Comparison of ENCODE assay signal across 11 mouse cellular contexts in genomic region chr15:96830578-96830977, GRCm38 (mm10).
A peak's percentile ranks its signal among the peaks of the same experiment; 100 is the strongest.
DNase-seq lines count a peak whose midpoint lies in the region; ATAC-seq and TF ChIP-seq lines count a peak whose summit lies in the region.
"Had no signal": no experiment of that assay in that cellular context is flagged by ENCODE, and none has a peak within 500 bp of the region (broad histone marks: within the 10 kb centered on the region; RNA-seq: fewer than 3 reads in every experiment).

No protein-coding gene starts in this region.

- no peak for TF ChIP-seq EP300 in heart, postnatal 0 days (IDR thresholded peaks at IDR 0.05; ENCODE audit: low read depth)

- no peak overlapping the region for H3K9ac ChIP-seq in heart, postnatal 0 days (replicated peaks; ENCODE audit: low read depth, low read length)
- no peak overlapping the region for H3K9ac ChIP-seq in limb, embryonic 14.5 days (ENCODE audit: low read depth, low read length, severe bottlenecking)
- H3K9ac ChIP-seq in midbrain, embryonic 11.5 days (ENCODE audit: low read length): no peak overlapping the region
- no peak overlapping the region for H3K9ac ChIP-seq in kidney, embryonic 15.5 days

- H3K4me1 ChIP-seq in heart, postnatal 0 days (ENCODE audit: control insufficient read depth, insufficient read depth): peaks cover 3% of the 10 kb centered on the region; the same call in 1 of the 2 replicates
- H3K4me1 ChIP-seq in limb, embryonic 14.5 days (ENCODE audit: control insufficient read depth, insufficient read depth, low read length): no peaks in the 10 kb centered on the region; the same call in 1 of the 2 replicates
- no peaks in the 10 kb centered on the region for H3K4me1 ChIP-seq in midbrain, embryonic 11.5 days (ENCODE audit: control insufficient read depth, insufficient read depth, low read length)
- 0 out of 2 replicates have a peak, but pooled peaks cover 2% of the 10 kb centered on the region for H3K4me1 ChIP-seq in kidney, embryonic 15.5 days

- DNase-seq in heart, postnatal 0 days (ENCODE audit: low spot score): no peak
- no peak for DNase-seq in heart, adult 18-20 months
- DNase-seq in lung, postnatal 10 days: peak; percentile 57
- DNase-seq in lung, postnatal 14 days: no peak
- DNase-seq in adrenal gland, postnatal 14 days: peak; percentile 41
- DNase-seq in limb, embryonic 14.5 days (ENCODE audit: low spot score): no peak
- no peak for DNase-seq in midbrain, embryonic 11.5 days (ENCODE audit: low spot score, missing footprints)
- DNase-seq: cerebellum, adult 11 months; kidney, adult 18-20 months; liver had no signal

- no peaks in the 10 kb centered on the region for H3K27me3 ChIP-seq in heart, postnatal 0 days (ENCODE audit: control insufficient read depth, insufficient read depth, low read length)
- H3K27me3 ChIP-seq in limb, embryonic 14.5 days (ENCODE audit: control insufficient read depth, insufficient read depth, low read length): no peaks in the 10 kb centered on the region
- no peaks in the 10 kb centered on the region for H3K27me3 ChIP-seq in midbrain, embryonic 11.5 days (ENCODE audit: control insufficient read depth, insufficient read depth, low read length)
- H3K27me3 ChIP-seq in kidney, embryonic 15.5 days: no peaks in the 10 kb centered on the region

- no peak overlapping the region for H3K4me3 ChIP-seq in heart, postnatal 0 days (ENCODE audit: low read depth, low read length)
- H3K4me3 ChIP-seq in limb, embryonic 14.5 days (replicated peaks; ENCODE audit: low read length): no peak overlapping the region
- no peak overlapping the region for H3K4me3 ChIP-seq in midbrain, embryonic 11.5 days (ENCODE audit: low read depth, low read length)
- H3K4me3 ChIP-seq in kidney, embryonic 15.5 days (replicated peaks): no peak overlapping the region

- peak overlapping the region; percentile 50; the same call in 1 of the 2 replicates for H3K27ac ChIP-seq in heart, postnatal 0 days (ENCODE audit: low read depth)
- 0 out of 2 replicates have a peak overlapping the region, but pooled peaks have one; percentile 5 for H3K27ac ChIP-seq in limb, embryonic 14.5 days (replicated peaks; ENCODE audit: low read depth, low read length)
- no peak overlapping the region for H3K27ac ChIP-seq in midbrain, embryonic 11.5 days (ENCODE audit: low read depth, low read length)
- no peak overlapping the region for H3K27ac ChIP-seq in kidney, embryonic 15.5 days

- 84% methylated on average over 11 of the region's 11 CpGs for WGBS in heart, postnatal 0 days
- 83% methylated on average over 11 of the region's 11 CpGs for WGBS in limb, embryonic 14.5 days
- WGBS in midbrain, embryonic 11.5 days: 91% methylated on average over 11 of the region's 11 CpGs
- WGBS in kidney, embryonic 15.5 days: 84% methylated on average over 11 of the region's 11 CpGs

- H3K4me2 ChIP-seq in heart, postnatal 0 days (ENCODE audit: low read depth, low read length): no peak overlapping the region
- no peak overlapping the region for H3K4me2 ChIP-seq in limb, embryonic 14.5 days (replicated peaks; ENCODE audit: low read depth, low read length, severe bottlenecking)
- no peak overlapping the region for H3K4me2 ChIP-seq in midbrain, embryonic 11.5 days
- no peak overlapping the region for H3K4me2 ChIP-seq in kidney, embryonic 15.5 days

- no peaks in the 10 kb centered on the region for H3K9me3 ChIP-seq in heart, postnatal 0 days (replicated peaks; ENCODE audit: control insufficient read depth, low read length)
- no peaks in the 10 kb centered on the region for H3K9me3 ChIP-seq in limb, embryonic 14.5 days (ENCODE audit: control insufficient read depth, low read length)
- H3K9me3 ChIP-seq in midbrain, embryonic 11.5 days (ENCODE audit: control insufficient read depth, low read length): no peaks in the 10 kb centered on the region
- H3K9me3 ChIP-seq in kidney, embryonic 15.5 days (replicated peaks): no peaks in the 10 kb centered on the region

- TF ChIP-seq POLR2A in limb, embryonic 14.5 days (IDR thresholded peaks at IDR 0.05; ENCODE audit: borderline replicate concordance, extremely low read depth, insufficient read depth, insufficient read length): no peak

- TF ChIP-seq CTCF in heart, postnatal 0 days (IDR thresholded peaks at IDR 0.05; ENCODE audit: low read depth): no peak

- ATAC-seq in heart, postnatal 0 days (ENCODE audit: insufficient read depth, low read depth): no peak
- no peak for ATAC-seq in limb, embryonic 14.5 days (ENCODE audit: low FRiP score, low read depth)
- no peak for ATAC-seq in midbrain, embryonic 11.5 days (ENCODE audit: low FRiP score)
- ATAC-seq in kidney, embryonic 15.5 days (replicated peaks; ENCODE audit: low FRiP score): no peak

- no peaks in the 10 kb centered on the region for H3K36me3 ChIP-seq in heart, postnatal 0 days (replicated peaks; ENCODE audit: control insufficient read depth, insufficient read depth, low read length)
- no peaks in the 10 kb centered on the region for H3K36me3 ChIP-seq in limb, embryonic 14.5 days (ENCODE audit: control insufficient read depth, insufficient read depth, low read length)
- no peaks in the 10 kb centered on the region for H3K36me3 ChIP-seq in midbrain, embryonic 11.5 days (ENCODE audit: control insufficient read depth, insufficient read depth, low read length)
- H3K36me3 ChIP-seq in kidney, embryonic 15.5 days: no peaks in the 10 kb centered on the region

Comparison
In these comparisons a context has a peak if more than half of its experiments do, and no peak if none do; other contexts are left out.
1. DNase-seq: peak in lung, postnatal 10 days (single experiment) and adrenal gland, postnatal 14 days (single experiment); none in heart, postnatal 0 days (single experiment), heart, adult 18-20 months (0 of 2), lung, postnatal 14 days (single experiment), limb, embryonic 14.5 days (single experiment) and midbrain, embryonic 11.5 days (single experiment).
2. H3K27ac ChIP-seq: peak in heart, postnatal 0 days (single experiment) and limb, embryonic 14.5 days (single experiment); none in midbrain, embryonic 11.5 days (single experiment) and kidney, embryonic 15.5 days (single experiment).